Mouse (Mus musculus): ENCODE results near the gene Aplp1. TPM values are rescaled to one million over a fixed set of nuclear protein-coding genes. Genes with fewer than 3 reads are reported as not detected.
"Not testable (repeated sequence)": the region's sequence is repeated elsewhere in the genome, so short reads cannot be mapped to it uniquely, and the experiment has no call there.

Aplp1 gene
- polyA plus RNA-seq (2016; fragmentation: Nextera tagmentation; extraction: Ambion mirVana), result 32.5 and 33.9 TPM in 2 replicates

- H3K27me3 ChIP-seq, result peaks cover 79% of the 10 kb centered on the region
- H3K9me3 ChIP-seq, result 0 out of 2 replicates have a peak, but pooled peaks cover 8% of the 10 kb centered on the region
- H3K36me3 ChIP-seq, result peaks cover 11% of the 10 kb centered on the region
- peak within 1 kb of the TSS; percentile 73 for H3K4me3 ChIP-seq (replicated peaks)
- peak within 1 kb of the TSS; percentile 80 for H3K4me2 ChIP-seq
- H3K27ac ChIP-seq, result 0 out of 2 replicates have a peak within 1 kb of the TSS, but pooled peaks have one; percentile 4
- H3K4me1 ChIP-seq (replicated peaks), result peaks cover 10% of the 10 kb centered on the region
- peak within 1 kb of the TSS; percentile 71 for H3K9ac ChIP-seq (replicated peaks)
- peak; percentile 76; the same call in 1 of the 2 replicates for ATAC-seq (ENCODE audit: insufficient number of reproducible peaks, insufficient read depth, low FRiP score, low TSS enrichment, low read depth)
- WGBS, result under 1% methylated on average over 50 of the region's 72 CpGs
These were observed at the start of gene Aplp1 for GRCm38 (mm10) chr7:30444971-30445751. Gene Aplp1 (minus strand): TSS chr7:30445535.

DNA sequence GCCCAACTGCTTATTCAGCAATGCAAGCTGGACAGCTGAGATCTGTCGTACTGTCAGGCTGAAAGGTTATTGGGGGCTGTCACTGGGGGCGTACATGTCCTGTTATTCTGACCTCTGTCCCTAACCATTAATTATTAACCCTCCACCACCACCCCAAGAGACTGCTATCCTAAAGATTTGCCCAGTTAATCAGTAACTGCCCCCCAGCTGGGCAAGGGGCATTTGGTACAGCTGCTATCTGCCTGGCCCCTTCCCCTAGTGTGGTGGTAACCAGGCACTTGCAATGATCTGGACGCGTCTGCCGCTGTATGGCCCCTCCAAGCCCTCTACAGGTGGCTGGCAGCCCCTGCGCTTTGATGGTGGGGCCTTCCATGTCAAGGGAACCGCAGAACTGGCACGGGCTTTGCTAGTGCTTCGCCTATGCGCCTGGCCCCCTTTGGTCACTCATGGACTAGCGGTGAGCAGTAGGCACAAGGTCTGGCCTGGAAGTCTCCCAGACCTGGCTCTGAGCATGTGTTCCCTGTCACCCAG lies 48.1 kb upstream of the Aplp1 start, which contains the start of gene Prodh2:
TSS of gene Prodh2 (plus strand) at position 222 of the 531 bp plus-strand sequence.
- no peak within 1 kb of the TSS for H3K27ac ChIP-seq
- no peaks in the 10 kb centered on the region for H3K9me3 ChIP-seq
- H3K4me2 ChIP-seq, result no peak within 1 kb of the TSS
- H3K4me3 ChIP-seq (replicated peaks), result no peak within 1 kb of the TSS
- H3K36me3 ChIP-seq, result no peaks in the 10 kb centered on the region
- H3K27me3 ChIP-seq, result peaks cover 30% of the 10 kb centered on the region
- no peak for ATAC-seq (ENCODE audit: insufficient number of reproducible peaks, insufficient read depth, low FRiP score, low TSS enrichment, low read depth)
- 65% methylated on average over 11 of the region's 11 CpGs for WGBS
- no peak within 1 kb of the TSS for H3K9ac ChIP-seq (replicated peaks)
- H3K4me1 ChIP-seq (replicated peaks), result no peaks in the 10 kb centered on the region

DNA sequence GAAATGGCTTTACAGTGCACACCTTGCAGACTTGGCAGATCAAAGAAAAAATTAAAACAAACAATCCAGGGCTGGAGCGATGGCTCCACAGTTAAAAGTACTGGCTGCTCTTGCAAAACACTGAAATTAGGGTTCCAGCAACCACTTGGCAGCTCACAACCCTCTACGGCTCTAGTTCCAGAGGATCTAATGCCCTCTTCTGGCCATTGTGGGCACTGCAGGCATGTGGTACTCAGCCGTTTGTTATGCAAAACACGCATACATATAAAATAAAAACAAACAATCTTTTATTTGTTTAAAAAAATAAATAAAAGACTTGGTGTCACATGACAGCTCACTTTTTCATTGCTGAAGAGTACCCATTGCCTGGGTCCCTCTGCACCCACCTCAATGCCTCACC lies 47.4 kb upstream of the Aplp1 start:
- H3K27ac ChIP-seq, result no peak overlapping the region
- H3K4me2 ChIP-seq, result no peak overlapping the region
- H3K4me1 ChIP-seq (replicated peaks), result no peaks in the 10 kb centered on the region
- ATAC-seq (ENCODE audit: insufficient number of reproducible peaks, insufficient read depth, low FRiP score, low TSS enrichment, low read depth), result no peak
- no peak overlapping the region for H3K9ac ChIP-seq (replicated peaks)
- 26% methylated on average over 4 of the region's 4 CpGs for WGBS
- no peak overlapping the region for H3K4me3 ChIP-seq (replicated peaks)
- no peaks in the 10 kb centered on the region for H3K36me3 ChIP-seq
- peaks cover 30% of the 10 kb centered on the region for H3K27me3 ChIP-seq
- no peaks in the 10 kb centered on the region for H3K9me3 ChIP-seq

- Histone ChIP-seq H3K4me3 (replicated peaks) (no peak overlapping the region), H3K9me3 (no peaks in the 10 kb centered on the region)
- WGBS, result 27% methylated on average over 6 of the region's 6 CpGs
These were observed 45.6 kb upstream of the Aplp1 start for GRCm38 (mm10) chr7:30490957-30491307.

DNA sequence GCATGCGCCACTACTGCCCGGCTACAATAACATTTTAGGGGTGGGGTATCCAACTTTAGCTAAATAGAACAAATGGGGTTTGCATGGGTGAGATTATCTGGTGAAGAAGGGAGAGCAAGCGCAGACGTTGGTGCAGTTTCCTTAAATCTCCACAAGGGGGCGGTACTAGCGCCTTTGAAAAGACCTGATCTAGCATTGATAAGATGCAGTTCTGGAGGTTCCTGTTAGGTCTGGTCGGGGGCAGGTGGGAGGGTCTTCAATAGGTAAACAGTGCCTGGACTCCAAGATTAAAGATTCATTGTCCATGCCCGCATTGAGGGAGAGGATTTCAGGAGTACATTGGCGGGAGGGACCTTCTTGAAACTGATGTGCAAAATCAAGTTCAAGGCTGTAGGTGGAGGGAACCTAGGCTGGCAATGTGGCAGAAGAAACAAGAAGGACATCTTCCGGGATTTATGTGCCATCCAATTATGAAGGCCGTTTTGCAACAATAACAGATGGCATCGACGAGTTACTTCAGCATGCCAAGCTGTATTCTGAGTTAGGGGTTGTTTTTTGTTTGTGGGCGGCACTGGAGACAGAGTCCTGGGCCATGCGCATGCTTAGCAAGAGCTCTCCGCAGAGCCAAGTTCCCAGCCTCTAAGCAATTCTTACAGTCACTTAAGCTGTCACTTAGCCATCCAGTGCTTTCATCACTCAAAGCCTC lies 45.1 kb upstream of the Aplp1 start:
- WGBS, result 33% methylated on average over 16 of the region's 16 CpGs
- no peaks in the 10 kb centered on the region for H3K36me3 ChIP-seq

More at GRCm38 (mm10) chr7:30490957-30491307, 45.6 kb upstream of the Aplp1 start:
- no peaks in the 10 kb centered on the region for H3K4me1 ChIP-seq (replicated peaks)
- H3K9ac ChIP-seq (replicated peaks), result no peak overlapping the region
- H3K36me3 ChIP-seq, result no peaks in the 10 kb centered on the region
- no peak overlapping the region for H3K27ac ChIP-seq
- no peak overlapping the region for H3K4me2 ChIP-seq
- peaks cover 30% of the 10 kb centered on the region for H3K27me3 ChIP-seq
- no peak for ATAC-seq (ENCODE audit: insufficient number of reproducible peaks, insufficient read depth, low FRiP score, low TSS enrichment, low read depth)

GRCm38 (mm10) chr7:30484250-30484649 lies 38.9 kb upstream of the Aplp1 start:
- no peak overlapping the region for H3K4me2 ChIP-seq
- no peaks in the 10 kb centered on the region for H3K36me3 ChIP-seq
- no peak for ATAC-seq (ENCODE audit: insufficient number of reproducible peaks, insufficient read depth, low FRiP score, low TSS enrichment, low read depth)
- 17% methylated on average over 8 of the region's 8 CpGs for WGBS
- H3K9me3 ChIP-seq, result no peaks in the 10 kb centered on the region
- no peak overlapping the region for H3K9ac ChIP-seq (replicated peaks)
- no peaks in the 10 kb centered on the region for H3K4me1 ChIP-seq (replicated peaks)
- H3K4me3 ChIP-seq (replicated peaks), result no peak overlapping the region
- peaks cover 28% of the 10 kb centered on the region for H3K27me3 ChIP-seq
- no peak overlapping the region for H3K27ac ChIP-seq

More for the DNA sequence above, 45.1 kb upstream of the Aplp1 start:
- ATAC-seq (ENCODE audit: insufficient number of reproducible peaks, insufficient read depth, low FRiP score, low TSS enrichment, low read depth), result no peak
- H3K9me3 ChIP-seq, result no peaks in the 10 kb centered on the region
- no peak overlapping the region for H3K4me3 ChIP-seq (replicated peaks)
- peaks cover 30% of the 10 kb centered on the region for H3K27me3 ChIP-seq
- H3K4me1 ChIP-seq (replicated peaks), result no peaks in the 10 kb centered on the region
- no peak overlapping the region for H3K27ac ChIP-seq
- H3K9ac ChIP-seq (replicated peaks), result no peak overlapping the region
- no peak overlapping the region for H3K4me2 ChIP-seq

GRCm38 (mm10) chr7:30477415-30478381 lies 32.4 kb upstream of the Aplp1 start:
- Histone ChIP-seq H3K4me1 (replicated peaks) (0 out of 2 replicates have a peak, but pooled peaks cover 4% of the 10 kb centered on the region), H3K4me3 (replicated peaks) (peak overlapping the region; percentile 25), H3K9ac (replicated peaks) (no peak overlapping the region), H3K27ac (no peak overlapping the region), H3K4me2 (peak overlapping the region; percentile 55), H3K9me3 (no peaks in the 10 kb centered on the region; the same call in 1 of the 2 replicates), H3K27me3 (peaks cover 38% of the 10 kb centered on the region), H3K36me3 (no peaks in the 10 kb centered on the region)
- WGBS, result 5% methylated on average over 32 of the region's 32 CpGs
- no peak for ATAC-seq (ENCODE audit: insufficient number of reproducible peaks, insufficient read depth, low FRiP score, low TSS enrichment, low read depth)

GRCm38 (mm10) chr7:30476136-30476535 lies 30.8 kb upstream of the Aplp1 start:
- not testable (repeated sequence) for H3K4me2 ChIP-seq; H3K27ac ChIP-seq; H3K36me3 ChIP-seq; H3K9ac ChIP-seq (replicated peaks); H3K9me3 ChIP-seq; H3K4me3 ChIP-seq (replicated peaks); H3K4me1 ChIP-seq (replicated peaks); ATAC-seq (ENCODE audit: insufficient number of reproducible peaks, insufficient read depth, low FRiP score, low TSS enrichment, low read depth)
- H3K27me3 ChIP-seq, result peaks cover 27% of the 10 kb centered on the region
- WGBS, result 87% methylated on average over 7 of the region's 7 CpGs

DNA sequence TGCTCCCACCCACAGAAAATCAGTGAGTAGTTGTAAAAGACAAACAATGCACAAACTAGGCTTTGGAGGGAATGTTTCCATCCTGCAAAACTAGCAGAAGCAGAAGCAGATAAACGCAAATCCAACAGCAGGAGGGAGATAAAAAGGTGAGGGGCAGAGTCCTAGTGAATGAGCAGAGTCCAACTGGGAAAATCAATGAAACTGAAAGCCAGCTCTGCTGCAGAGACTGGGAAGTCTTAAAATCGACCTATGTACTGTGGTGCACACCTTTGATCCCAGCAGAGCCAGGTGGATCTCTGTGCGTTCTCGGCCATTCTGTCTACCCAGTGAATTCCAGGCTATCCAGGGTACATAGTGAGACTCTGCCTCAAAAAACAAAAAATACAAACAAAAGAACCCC lies 29.7 kb upstream of the Aplp1 start:
- WGBS, result 74% methylated on average over 4 of the region's 4 CpGs
- H3K4me1 ChIP-seq (replicated peaks), result 0 out of 2 replicates have a peak, but pooled peaks cover 4% of the 10 kb centered on the region
- no peaks in the 10 kb centered on the region for H3K36me3 ChIP-seq
- peaks cover 6% of the 10 kb centered on the region; the same call in 1 of the 2 replicates for H3K9me3 ChIP-seq
- H3K4me2 ChIP-seq, result no peak overlapping the region
- H3K9ac ChIP-seq (replicated peaks), result no peak overlapping the region
- H3K27ac ChIP-seq, result no peak overlapping the region
- ATAC-seq (ENCODE audit: insufficient number of reproducible peaks, insufficient read depth, low FRiP score, low TSS enrichment, low read depth), result no peak
- no peak overlapping the region for H3K4me3 ChIP-seq (replicated peaks)
- H3K27me3 ChIP-seq, result peaks cover 25% of the 10 kb centered on the region

DNA sequence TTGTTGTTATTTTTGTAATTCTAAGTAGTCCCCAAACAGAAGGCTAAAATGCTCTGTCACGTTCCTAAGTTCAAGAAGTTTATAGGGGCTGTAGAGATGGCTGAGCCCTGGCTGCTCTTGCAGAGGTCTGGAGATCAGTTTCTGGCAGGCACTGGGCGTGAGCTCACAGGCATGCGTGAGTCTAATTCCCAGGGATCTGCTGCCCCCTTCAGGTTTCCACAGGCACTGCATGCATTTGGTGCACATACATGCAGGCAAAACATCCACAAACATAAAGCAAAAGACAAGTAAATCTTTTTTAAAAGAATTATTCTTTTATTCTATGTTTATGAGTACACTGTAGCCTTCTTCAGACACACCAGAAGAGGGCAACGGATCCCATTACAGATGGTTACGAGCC lies 27.1 kb upstream of the Aplp1 start:
- Histone ChIP-seq H3K27me3 (peaks cover 18% of the 10 kb centered on the region), H3K9ac (replicated peaks) (no peak overlapping the region), H3K4me1 (replicated peaks) (peaks cover 2% of the 10 kb centered on the region; the same call in 1 of the 2 replicates), H3K9me3 (peaks cover 6% of the 10 kb centered on the region; the same call in 1 of the 2 replicates), H3K4me3 (replicated peaks) (no peak overlapping the region), H3K27ac (no peak overlapping the region), H3K4me2 (no peak overlapping the region), H3K36me3 (no peaks in the 10 kb centered on the region)
- WGBS, result 39% methylated on average over 5 of the region's 5 CpGs
- ATAC-seq (ENCODE audit: insufficient number of reproducible peaks, insufficient read depth, low FRiP score, low TSS enrichment, low read depth), result no peak
